Mouse (Mus musculus) liver, embryonic 14.5 days (tissue): ENCODE data around the gene Stam.

ENCODE experiments used
- CTCF ChIP-seq: IDR thresholded peaks from 2 replicates; pipeline ENCODE4 v1.5.1; 2016; ENCODE audit warnings: antibody characterized with exemption, low read depth, control low read depth
- EP300 ChIP-seq: IDR thresholded peaks from 2 replicates; pipeline ENCODE4 v1.6.1; 2016; ENCODE audit warnings: antibody characterized with exemption, low read depth

DNA sequence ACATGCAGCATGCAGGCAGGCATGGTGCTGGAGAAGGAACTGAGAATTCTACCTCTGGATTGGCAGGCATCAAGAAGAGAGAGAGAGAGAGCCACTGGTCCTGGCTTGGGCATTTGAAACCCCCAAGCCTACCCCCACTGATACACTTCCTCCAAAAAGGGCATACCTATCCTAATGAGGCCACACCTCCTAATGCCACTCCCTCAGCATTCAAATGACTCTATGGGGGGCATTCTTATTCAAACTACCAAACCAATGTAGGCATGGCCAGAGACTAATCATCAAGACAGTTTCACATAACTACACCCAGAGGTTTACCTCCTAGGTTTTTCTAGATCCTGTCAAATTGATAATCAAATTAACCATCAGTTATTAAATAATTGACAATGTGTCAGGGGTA lies 93.8 kb downstream of the Stam start:
- TF ChIP-seq CTCF, result no peak
- no peak for TF ChIP-seq EP300
